Mouse (Mus musculus): ENCODE results near the gene Ube2d1.

Gene Ube2d1

GRCm38 (mm10) chr10:71291179-71291661, 6.2 kb upstream of the Ube2d1 start:
- no peak for DNase-seq (ENCODE audit: low spot score in 2 of 2)

- DNase-seq (ENCODE audit: low spot score in 2 of 2), result peak in 1 of 2 experiments; percentile 37
Observed at GRCm38 (mm10) chr10:71284511-71285125, 444 bp downstream of the Ube2d1 start.

GRCm38 (mm10) chr10:71284131-71284510, 941 bp downstream of the Ube2d1 start:
- no peak for DNase-seq (ENCODE audit: low spot score in 2 of 2)

GRCm38 (mm10) chr10:71273008-71273739, 11.9 kb downstream of the Ube2d1 start:
- DNase-seq (ENCODE audit: low spot score in 2 of 2), result no peak

- DNase-seq (ENCODE audit: low spot score in 2 of 2), result no peak
Observed at GRCm38 (mm10) chr10:71267973-71268372, 17.1 kb downstream of the Ube2d1 start.

- DNase-seq (ENCODE audit: low spot score in 2 of 2), result no peak
Observed at GRCm38 (mm10) chr10:71267511-71267910, 17.6 kb downstream of the Ube2d1 start.

- DNase-seq (ENCODE audit: low spot score in 2 of 2), result no peak
Observed at GRCm38 (mm10) chr10:71265067-71265466, 20.0 kb downstream of the Ube2d1 start.

GRCm38 (mm10) chr10:71261637-71262036, 23.4 kb downstream of the Ube2d1 start:
- DNase-seq (ENCODE audit: low spot score in 2 of 2), result no peak

- no peak for DNase-seq (ENCODE audit: low spot score in 2 of 2)
Observed at GRCm38 (mm10) chr10:71258943-71259342, 26.1 kb downstream of the Ube2d1 start.

- DNase-seq (ENCODE audit: low spot score in 2 of 2), result no peak
Observed at GRCm38 (mm10) chr10:71258516-71258915, 26.5 kb downstream of the Ube2d1 start.

GRCm38 (mm10) chr10:71253147-71253546, 31.9 kb downstream of the Ube2d1 start:
- DNase-seq (ENCODE audit: low spot score in 2 of 2), result no peak

- no peak for DNase-seq (ENCODE audit: low spot score in 2 of 2)
Observed at GRCm38 (mm10) chr10:71252421-71252820, 32.6 kb downstream of the Ube2d1 start.

GRCm38 (mm10) chr10:71251846-71252245, 33.2 kb downstream of the Ube2d1 start:
- no peak for DNase-seq (ENCODE audit: low spot score in 2 of 2)

GRCm38 (mm10) chr10:71251256-71251655, 33.8 kb downstream of the Ube2d1 start:
- DNase-seq (ENCODE audit: low spot score in 2 of 2), result no peak

- DNase-seq (ENCODE audit: low spot score in 2 of 2), result no peak
Observed at GRCm38 (mm10) chr10:71250472-71250871, 34.6 kb downstream of the Ube2d1 start.

GRCm38 (mm10) chr10:71249086-71249880, 35.8 kb downstream of the Ube2d1 start:
- no peak for DNase-seq (ENCODE audit: low spot score in 2 of 2)

- DNase-seq (ENCODE audit: low spot score in 2 of 2), result no peak
Observed at GRCm38 (mm10) chr10:71246956-71247355, 38.1 kb downstream of the Ube2d1 start.

- DNase-seq (ENCODE audit: low spot score in 2 of 2), result no peak
Observed at GRCm38 (mm10) chr10:71239479-71240120, 45.5 kb downstream of the Ube2d1 start.

GRCm38 (mm10) chr10:71238240-71238554, 46.9 kb downstream of the Ube2d1 start, which contains the start of gene Tfam:
Gene Tfam (minus strand): TSS chr10:71238280.
- DNase-seq (ENCODE audit: low spot score in 2 of 2), result no peak

- DNase-seq (ENCODE audit: low spot score in 2 of 2), result peak; percentile 90 to 96
Observed at GRCm38 (mm10) chr10:71237516-71238239, 47.4 kb downstream of the Ube2d1 start.

- DNase-seq (ENCODE audit: low spot score in 2 of 2), result no peak
Observed at GRCm38 (mm10) chr10:71234071-71234470, 51.0 kb downstream of the Ube2d1 start.

All from cerebellum, postnatal 4 days (tissue).